Mouse (Mus musculus) G1E (cell line): ENCODE results near the gene Aldh1b1. TPM values are rescaled to one million over a fixed set of nuclear protein-coding genes. Genes with fewer than 3 reads are reported as not detected.

Source experiments
- ATAC-seq: 2 replicates; pipeline ENCODE4 v1.8.0; 2016; ENCODE audit warnings: mild to moderate bottlenecking; ENCODE audit not compliant: insufficient number of reproducible peaks, poor library complexity, low FRiP score, severe bottlenecking; ENCODE audit errors: extremely low read depth
- DNase-seq: peaks from one replicate; pipeline ENCODE4 v3.0.0; 2012; ENCODE audit warnings: low spot score
- H3K27me3 ChIP-seq: 2 replicates; pipeline ENCODE4 v1.6.1; 2012; ENCODE audit warnings: mild to moderate bottlenecking, low read length, inconsistent platforms; ENCODE audit not compliant: insufficient read depth
- H3K36me3 ChIP-seq: replicated peaks from 2 replicates; pipeline ENCODE3; 2012; ENCODE audit warnings: mild to moderate bottlenecking, inconsistent platforms
- H3K4me1 ChIP-seq: 2 replicates; pipeline ENCODE4 v1.6.1; 2012; ENCODE audit warnings: low read depth, low read length, inconsistent platforms, mixed read lengths; ENCODE audit not compliant: insufficient read depth
- H3K4me3 ChIP-seq: 2 replicates; pipeline ENCODE4 v1.5.1; 2012; ENCODE audit warnings: low read depth, mild to moderate bottlenecking, inconsistent platforms, low read length, moderate library complexity, mixed read lengths
- H3K9me3 ChIP-seq: replicated peaks from 2 replicates; pipeline ENCODE4 v1.6.1; 2012; ENCODE audit warnings: inconsistent platforms
- CTCF ChIP-seq: IDR thresholded peaks from 2 replicates; pipeline ENCODE4 v1.5.1; 2012; ENCODE audit warnings: low read depth, low read length, inconsistent platforms, mixed read lengths
- GATA1 ChIP-seq: IDR thresholded peaks from 2 replicates; pipeline ENCODE4 v1.6.1; 2012; ENCODE audit warnings: borderline replicate concordance, low read length, inconsistent platforms, mixed read lengths
- GATA2 ChIP-seq: IDR thresholded peaks from 2 replicates; pipeline ENCODE4 v1.6.1; 2012; ENCODE audit warnings: low read depth, low read length, inconsistent platforms, borderline replicate concordance
- POLR2AphosphoS5 ChIP-seq: IDR thresholded peaks from 2 replicates; pipeline ENCODE4 v1.6.1; 2012; ENCODE audit warnings: low read depth, low read length, inconsistent platforms; ENCODE audit not compliant: insufficient replicate concordance
- TAL1 ChIP-seq: conservative IDR thresholded peaks from 2 replicates; pipeline ENCODE4 v1.6.1; 2012; ENCODE audit warnings: low read depth, low read length, inconsistent platforms, mixed read lengths
- polyA plus RNA-seq: library from polyadenylated mRNA; stranded (reverse); fragments of >175 nt; gene quantifications from 2 replicates; pipeline ENCODE4 v1.2.3, GENCODE M21; 2012
- total RNA-seq, 2 experiments: library from RNA; stranded (forward) in 1 of 2; stranded (reverse) in 1 of 2; fragments of 200-1000 nt in 1 of 2; fragments of >200 nt in 1 of 2; fragmentation: Nextera tagmentation in 1 of 2; gene quantifications; 2 replicates each; pipeline ENCODE4 v1.2.3; 2014 to 2017

The Aldh1b1 gene
- total and polyA plus RNA-seq, 3 experiments, result 0.66 TPM; not detected in 2

DNA sequence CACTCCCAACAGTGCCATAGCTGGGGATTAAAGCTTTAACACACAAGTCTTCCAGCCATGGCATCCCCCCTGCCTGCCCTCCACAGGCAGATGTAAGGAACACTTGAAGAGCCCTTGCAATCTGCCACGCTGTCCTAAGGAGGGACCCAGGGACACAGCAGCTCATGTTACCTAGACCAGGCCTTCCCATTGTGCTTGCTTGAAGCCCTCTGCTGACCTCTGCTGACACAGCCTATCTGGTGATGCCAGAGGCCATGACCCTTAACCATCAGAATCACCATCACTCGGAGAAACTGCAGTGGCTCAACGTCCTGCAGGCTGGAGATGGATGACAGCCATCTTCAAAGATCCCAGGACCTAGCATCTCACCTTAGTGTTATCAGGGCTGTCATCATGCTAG is 23.2 kb downstream of the Aldh1b1 start:
- TF ChIP-seq GATA2 (no peak), GATA1 (no peak), POLR2AphosphoS5 (no peak), CTCF (no peak), TAL1 (no peak)

DNA sequence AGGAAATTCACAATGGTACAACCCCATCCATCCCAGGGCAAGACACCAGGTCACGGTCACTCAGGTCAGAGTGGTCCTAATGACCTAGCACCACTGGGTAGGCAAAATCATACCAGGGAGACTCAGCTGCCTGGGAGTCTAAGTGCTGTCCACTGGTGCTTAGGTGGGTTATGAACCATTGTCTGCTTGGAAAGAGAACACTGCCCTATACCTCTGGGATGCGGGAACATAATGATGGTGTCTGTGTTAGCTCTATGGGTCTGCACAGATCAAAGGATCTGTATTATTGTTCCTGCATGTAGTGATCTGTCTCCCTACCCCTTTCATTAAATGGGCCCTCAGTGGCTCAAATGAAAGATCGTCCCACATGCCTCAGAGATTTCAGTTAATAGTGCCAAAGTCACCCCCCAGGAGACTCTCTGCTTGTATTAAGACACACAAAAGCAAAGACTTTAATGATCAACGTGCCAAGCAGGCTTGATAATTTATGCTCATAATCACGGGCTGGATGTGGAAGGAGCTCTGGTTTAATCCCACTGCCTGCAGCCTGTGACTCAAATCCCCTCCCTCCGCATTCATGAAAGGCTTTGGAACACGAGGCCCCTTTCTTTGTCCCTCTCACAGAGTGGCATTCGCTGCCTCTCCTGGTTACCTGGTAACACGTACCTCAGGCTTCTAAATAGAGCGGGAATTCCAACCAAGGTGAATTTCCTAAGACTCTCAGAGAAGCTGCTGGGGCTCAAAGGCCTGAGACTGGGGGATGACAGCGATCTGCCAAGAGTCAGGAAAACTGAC is 24.2 kb downstream of the Aldh1b1 start:
- Histone ChIP-seq H3K27me3 (peaks cover 19% of the 10 kb centered on the region), H3K36me3 (no peaks in the 10 kb centered on the region), H3K4me3 (no peak overlapping the region), H3K4me1 (no peaks in the 10 kb centered on the region), H3K9me3 (no peaks in the 10 kb centered on the region)
- TF ChIP-seq POLR2AphosphoS5, result no peak
- TF ChIP-seq GATA1, result no peak
- TF ChIP-seq TAL1, result no peak
- no peak for TF ChIP-seq GATA2
- TF ChIP-seq CTCF, result no peak
- ATAC-seq (no peak), DNase-seq (no peak)

More for the DNA sequence above, 23.2 kb downstream of the Aldh1b1 start:
- H3K4me1 ChIP-seq, result no peaks in the 10 kb centered on the region
- no peaks in the 10 kb centered on the region for H3K9me3 ChIP-seq
- DNase-seq (no peak), ATAC-seq (no peak)
- H3K27me3 ChIP-seq, result peaks cover 19% of the 10 kb centered on the region
- H3K36me3 ChIP-seq, result no peaks in the 10 kb centered on the region
- H3K4me3 ChIP-seq, result no peak overlapping the region

DNA sequence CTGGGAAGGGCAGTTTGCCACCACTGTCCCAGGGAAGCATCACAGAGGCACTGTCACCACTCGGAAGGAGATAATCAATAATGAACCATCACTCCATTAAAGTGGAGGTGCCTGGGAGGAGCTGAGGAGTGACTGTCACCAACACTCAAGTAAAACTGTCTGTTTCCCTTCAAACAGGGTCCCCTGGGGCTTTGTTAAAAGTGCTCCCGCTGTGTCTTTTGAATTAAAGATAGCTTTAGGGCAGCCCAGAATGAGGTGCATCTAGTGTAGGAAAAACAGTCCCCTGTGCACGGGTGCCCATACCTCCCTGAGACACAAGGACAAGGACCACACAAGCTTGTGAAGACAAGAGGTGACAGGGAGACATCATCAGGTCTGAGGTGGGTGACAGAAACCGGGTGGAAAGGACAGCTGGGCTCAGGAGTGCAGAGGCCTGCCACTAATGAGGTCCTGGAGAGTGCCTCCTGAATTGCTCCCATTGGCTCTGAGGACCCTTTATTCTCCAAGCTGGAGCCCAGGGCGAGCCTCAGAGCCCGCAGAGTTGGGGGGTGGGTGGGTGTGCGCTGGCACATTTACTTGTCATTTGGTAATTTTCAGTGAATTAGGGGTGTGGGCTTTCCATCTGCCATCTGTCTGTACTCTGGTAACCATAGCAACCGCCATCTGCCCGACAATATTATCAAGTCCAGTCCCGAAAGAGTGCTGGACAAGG is 25.4 kb downstream of the Aldh1b1 start:
- ATAC-seq (no peak), DNase-seq (no peak)
- H3K4me3 ChIP-seq, result no peak overlapping the region
- no peaks in the 10 kb centered on the region for H3K9me3 ChIP-seq
- H3K36me3 ChIP-seq, result no peaks in the 10 kb centered on the region
- peaks cover 14% of the 10 kb centered on the region for H3K27me3 ChIP-seq
- TF ChIP-seq TAL1 (no peak), GATA2 (no peak), POLR2AphosphoS5 (no peak), CTCF (no peak), GATA1 (no peak)
- no peaks in the 10 kb centered on the region for H3K4me1 ChIP-seq

GRCm38 (mm10) chr4:45824761-45825556 is 26.1 kb downstream of the Aldh1b1 start:
- H3K4me3 ChIP-seq, result no peak overlapping the region
- H3K36me3 ChIP-seq, result no peaks in the 10 kb centered on the region
- DNase-seq (no peak), ATAC-seq (no peak)
- no peaks in the 10 kb centered on the region for H3K4me1 ChIP-seq
- TF ChIP-seq TAL1, result no peak
- TF ChIP-seq CTCF, result no peak
- H3K27me3 ChIP-seq, result peaks cover 11% of the 10 kb centered on the region
- no peaks in the 10 kb centered on the region for H3K9me3 ChIP-seq

- peaks cover 11% of the 10 kb centered on the region for H3K27me3 ChIP-seq
- no peak for ATAC-seq
Measured at GRCm38 (mm10) chr4:45826275-45827040, 27.6 kb downstream of the Aldh1b1 start, which contains the start of gene Igfbpl1. Igfbpl1 (minus strand) TSS chr4:45826923.

More at GRCm38 (mm10) chr4:45826275-45827040, 27.6 kb downstream of the Aldh1b1 start, which contains the start of gene Igfbpl1:
- DNase-seq, result no peak
- Histone ChIP-seq H3K4me3 (no peak within 1 kb of the TSS), H3K36me3 (no peaks in the 10 kb centered on the region), H3K4me1 (no peaks in the 10 kb centered on the region), H3K9me3 (no peaks in the 10 kb centered on the region)
- TF ChIP-seq CTCF (no peak), POLR2AphosphoS5 (no peak), GATA2 (no peak), GATA1 (no peak), TAL1 (no peak)
